Mouse (Mus musculus) lung, postnatal 14 days (tissue): Measurements from ENCODE around the gene Rnf167.

ENCODE experiments used
- DNase-seq: peaks from one replicate; pipeline ENCODE4 v3.0.0; 2021

The Rnf167 gene

GRCm38 (mm10) chr11:70655571-70656455 is 8.8 kb downstream of the Rnf167 start:
- peak; percentile 51 for DNase-seq

- DNase-seq = no peak
Observed at GRCm38 (mm10) chr11:70656456-70656927, 9.5 kb downstream of the Rnf167 start.

- DNase-seq = no peak
Observed at GRCm38 (mm10) chr11:70656964-70657363, 9.9 kb downstream of the Rnf167 start, which contains the start of gene Eno3. Gene Eno3, plus strand, starts transcription at chr11:70657202.

GRCm38 (mm10) chr11:70657573-70657972 is 10.5 kb downstream of the Rnf167 start:
- DNase-seq = no peak

- no peak for DNase-seq
Observed at GRCm38 (mm10) chr11:70657991-70658390, 11.0 kb downstream of the Rnf167 start.

- no peak for DNase-seq
Observed at GRCm38 (mm10) chr11:70658521-70658920, 11.5 kb downstream of the Rnf167 start.

GRCm38 (mm10) chr11:70658942-70659341 is 11.9 kb downstream of the Rnf167 start:
- no peak for DNase-seq

- DNase-seq = no peak
Observed at GRCm38 (mm10) chr11:70660571-70660970, 13.5 kb downstream of the Rnf167 start.

- no peak for DNase-seq
Observed at GRCm38 (mm10) chr11:70663101-70663500, 16.1 kb downstream of the Rnf167 start.

- DNase-seq = no peak
Observed at GRCm38 (mm10) chr11:70663957-70664356, 16.9 kb downstream of the Rnf167 start.

GRCm38 (mm10) chr11:70664741-70665140 is 17.7 kb downstream of the Rnf167 start:
- DNase-seq = no peak

- no peak for DNase-seq
Observed at GRCm38 (mm10) chr11:70666687-70667086, 19.7 kb downstream of the Rnf167 start.

- no peak for DNase-seq
Observed at GRCm38 (mm10) chr11:70667271-70668150, 20.5 kb downstream of the Rnf167 start.

- peak; percentile 73 for DNase-seq
Observed at GRCm38 (mm10) chr11:70668335-70668770, 21.3 kb downstream of the Rnf167 start.

GRCm38 (mm10) chr11:70668771-70669505 is 21.9 kb downstream of the Rnf167 start, which contains the start of gene Spag7:
Gene Spag7, minus strand, starts transcription at chr11:70669416.
- DNase-seq = peak; percentile 96

GRCm38 (mm10) chr11:70669582-70670345 is 22.7 kb downstream of the Rnf167 start:
- peak; percentile 79 for DNase-seq

GRCm38 (mm10) chr11:70670483-70670882 is 23.4 kb downstream of the Rnf167 start:
- no peak for DNase-seq

- no peak for DNase-seq
Observed at GRCm38 (mm10) chr11:70671333-70672047, 24.5 kb downstream of the Rnf167 start.

GRCm38 (mm10) chr11:70674014-70674413 is 27.0 kb downstream of the Rnf167 start:
- no peak for DNase-seq

GRCm38 (mm10) chr11:70674501-70674900 is 27.5 kb downstream of the Rnf167 start:
- no peak for DNase-seq

- DNase-seq = no peak
Observed at GRCm38 (mm10) chr11:70678092-70678491, 31.1 kb downstream of the Rnf167 start.
